Mouse (Mus musculus) C2C12 (cell line): ENCODE results near the gene Trip10.

Source experiments
- CEBPB ChIP-seq: IDR thresholded peaks from one replicate; pipeline ENCODE4 v1.6.1; 2011; ENCODE audit warnings: low read depth, mild to moderate bottlenecking, control low read depth, moderate library complexity
- CTCF ChIP-seq: IDR thresholded peaks from one replicate; pipeline ENCODE4 v1.5.1; 2011; ENCODE audit not compliant: control insufficient read depth, insufficient read depth, insufficient read length
- MAX ChIP-seq: IDR thresholded peaks from one replicate; pipeline ENCODE4 v1.6.1; 2011; ENCODE audit warnings: mild to moderate bottlenecking, control low read depth
- MYOD1 ChIP-seq: IDR thresholded peaks from one replicate; pipeline ENCODE4 v1.6.1; 2011; ENCODE audit warnings: low read depth; ENCODE audit not compliant: control insufficient read depth, insufficient read length
- MYOG ChIP-seq: IDR thresholded peaks from one replicate; pipeline ENCODE4 v1.6.1; 2011; ENCODE audit not compliant: control insufficient read depth, insufficient read length; ENCODE audit errors: extremely low read depth
- USF1 ChIP-seq: IDR thresholded peaks from one replicate; pipeline ENCODE4 v1.6.1; 2011; ENCODE audit warnings: low read depth, mild to moderate bottlenecking, control low read depth, moderate library complexity

DNA sequence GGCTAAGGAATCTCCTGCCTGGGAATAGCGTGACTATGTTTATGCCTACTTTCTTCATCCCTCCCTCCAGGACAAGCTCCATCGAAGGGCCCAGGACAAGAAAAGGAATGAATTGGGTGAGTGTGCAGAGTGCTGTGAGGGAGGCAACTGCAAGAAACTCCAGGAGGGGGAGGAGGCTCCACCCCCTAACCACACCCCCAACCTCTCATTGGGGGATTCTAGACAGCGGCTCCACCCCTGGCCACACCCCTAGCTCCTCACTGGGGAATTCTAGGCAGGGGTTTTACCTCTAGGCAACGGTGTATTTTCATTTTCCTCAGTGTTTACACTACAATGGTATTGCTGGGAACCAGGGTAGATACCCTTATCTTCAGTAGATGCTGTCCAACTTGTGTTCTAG, 56.3 kb downstream of the Trip10 start:
- TF ChIP-seq CTCF = no peak
- no peak for TF ChIP-seq CEBPB
- TF ChIP-seq MYOG = no peak
- no peak for TF ChIP-seq USF1
- no peak for TF ChIP-seq MYOD1
- no peak for TF ChIP-seq MAX
